Mouse (Mus musculus) G1E (cell line): Measurements from ENCODE around the gene Rtl8c. TPM values are rescaled to one million over a fixed set of nuclear protein-coding genes. Genes with fewer than 3 reads are reported as not detected.
"Not testable (repeated sequence)": the region's sequence is repeated elsewhere in the genome, so short reads cannot be mapped to it uniquely, and the experiment has no call there.

ENCODE experiments used
- ATAC-seq: 2 replicates; pipeline ENCODE4 v1.8.0; 2016; ENCODE audit warnings: mild to moderate bottlenecking; ENCODE audit not compliant: insufficient number of reproducible peaks, poor library complexity, low FRiP score, severe bottlenecking; ENCODE audit errors: extremely low read depth
- DNase-seq: peaks from one replicate; pipeline ENCODE4 v3.0.0; 2012; ENCODE audit warnings: low spot score
- H3K27me3 ChIP-seq: 2 replicates; pipeline ENCODE4 v1.6.1; 2012; ENCODE audit warnings: mild to moderate bottlenecking, low read length, inconsistent platforms; ENCODE audit not compliant: insufficient read depth
- H3K36me3 ChIP-seq: replicated peaks from 2 replicates; pipeline ENCODE3; 2012; ENCODE audit warnings: mild to moderate bottlenecking, inconsistent platforms
- H3K4me1 ChIP-seq: 2 replicates; pipeline ENCODE4 v1.6.1; 2012; ENCODE audit warnings: low read depth, low read length, inconsistent platforms, mixed read lengths; ENCODE audit not compliant: insufficient read depth
- H3K4me3 ChIP-seq: 2 replicates; pipeline ENCODE4 v1.5.1; 2012; ENCODE audit warnings: low read depth, mild to moderate bottlenecking, inconsistent platforms, low read length, moderate library complexity, mixed read lengths
- H3K9me3 ChIP-seq: replicated peaks from 2 replicates; pipeline ENCODE4 v1.6.1; 2012; ENCODE audit warnings: inconsistent platforms
- CTCF ChIP-seq: IDR thresholded peaks from 2 replicates; pipeline ENCODE4 v1.5.1; 2012; ENCODE audit warnings: low read depth, low read length, inconsistent platforms, mixed read lengths
- GATA1 ChIP-seq: IDR thresholded peaks from 2 replicates; pipeline ENCODE4 v1.6.1; 2012; ENCODE audit warnings: borderline replicate concordance, low read length, inconsistent platforms, mixed read lengths
- GATA2 ChIP-seq: IDR thresholded peaks from 2 replicates; pipeline ENCODE4 v1.6.1; 2012; ENCODE audit warnings: low read depth, low read length, inconsistent platforms, borderline replicate concordance
- POLR2AphosphoS5 ChIP-seq: IDR thresholded peaks from 2 replicates; pipeline ENCODE4 v1.6.1; 2012; ENCODE audit warnings: low read depth, low read length, inconsistent platforms; ENCODE audit not compliant: insufficient replicate concordance
- TAL1 ChIP-seq: conservative IDR thresholded peaks from 2 replicates; pipeline ENCODE4 v1.6.1; 2012; ENCODE audit warnings: low read depth, low read length, inconsistent platforms, mixed read lengths
- polyA plus RNA-seq: library from polyadenylated mRNA; stranded (reverse); fragments of >175 nt; gene quantifications from 2 replicates; pipeline ENCODE4 v1.2.3, GENCODE M21; 2012
- total RNA-seq, 2 experiments: library from RNA; stranded (forward) in 1 of 2; stranded (reverse) in 1 of 2; fragments of 200-1000 nt in 1 of 2; fragments of >200 nt in 1 of 2; fragmentation: Nextera tagmentation in 1 of 2; gene quantifications; 2 replicates each; pipeline ENCODE4 v1.2.3; 2014 to 2017

Gene Rtl8c
- total RNA-seq (2014; fragmentation: Nextera tagmentation) (not detected in 2 replicates), total RNA-seq (2017) (not detected in 2 replicates), polyA plus RNA-seq (not detected in 2 replicates)

- Histone ChIP-seq H3K27me3 (no peaks in the 10 kb centered on the region), H3K4me3 (no peak within 1 kb of the TSS), H3K9me3 (no peaks in the 10 kb centered on the region), H3K36me3 (no peaks in the 10 kb centered on the region), H3K4me1 (no peaks in the 10 kb centered on the region)
- TF ChIP-seq GATA1 = no peak
- no peak for TF ChIP-seq GATA2
- TF ChIP-seq TAL1 = no peak
- TF ChIP-seq CTCF = no peak
- TF ChIP-seq POLR2AphosphoS5 = no peak
- DNase-seq = no peak
- no peak for ATAC-seq
These were observed at the start of gene Rtl8c for GRCm38 (mm10) chrX:53607242-53608121. Gene Rtl8c (plus strand): TSS chrX:53608032.

GRCm38 (mm10) chrX:53579311-53579710 is 28.5 kb upstream of the Rtl8c start:
- H3K9me3 ChIP-seq = no peaks in the 10 kb centered on the region
- no peaks in the 10 kb centered on the region for H3K4me1 ChIP-seq
- TF ChIP-seq POLR2AphosphoS5 (no peak), GATA2 (no peak), TAL1 (no peak), CTCF (no peak), GATA1 (no peak)
- no peak for ATAC-seq
- DNase-seq = no peak
- H3K27me3 ChIP-seq = no peaks in the 10 kb centered on the region
- no peak overlapping the region for H3K4me3 ChIP-seq
- H3K36me3 ChIP-seq = no peaks in the 10 kb centered on the region

GRCm38 (mm10) chrX:53581407-53581806 is 26.4 kb upstream of the Rtl8c start:
- not testable (repeated sequence) for ATAC-seq, H3K4me1 ChIP-seq

GRCm38 (mm10) chrX:53583404-53583803 is 24.4 kb upstream of the Rtl8c start:
- ATAC-seq, H3K4me3 ChIP-seq, DNase-seq, H3K36me3 ChIP-seq, H3K9me3 ChIP-seq, H3K27me3 ChIP-seq, H3K4me1 ChIP-seq: not testable (repeated sequence)

More at GRCm38 (mm10) chrX:53581407-53581806, 26.4 kb upstream of the Rtl8c start:
- H3K9me3 ChIP-seq, H3K36me3 ChIP-seq, DNase-seq, H3K27me3 ChIP-seq, H3K4me3 ChIP-seq: not testable (repeated sequence)

GRCm38 (mm10) chrX:53599993-53600392 is 7.8 kb upstream of the Rtl8c start:
- H3K4me3 ChIP-seq, H3K9me3 ChIP-seq, DNase-seq, ATAC-seq, H3K36me3 ChIP-seq, H3K4me1 ChIP-seq, H3K27me3 ChIP-seq: not testable (repeated sequence)

- not testable (repeated sequence) for ATAC-seq, DNase-seq, H3K4me3 ChIP-seq, H3K4me1 ChIP-seq, H3K9me3 ChIP-seq, H3K36me3 ChIP-seq, H3K27me3 ChIP-seq
These were observed 1.7 kb upstream of the Rtl8c start for GRCm38 (mm10) chrX:53606176-53606575.

- TF ChIP-seq POLR2AphosphoS5 = no peak
- TF ChIP-seq TAL1 = no peak
- TF ChIP-seq GATA1 = no peak
- no peak for TF ChIP-seq CTCF
- TF ChIP-seq GATA2 = no peak
- Histone ChIP-seq H3K4me1 (no peaks in the 10 kb centered on the region), H3K36me3 (no peaks in the 10 kb centered on the region), H3K27me3 (no peaks in the 10 kb centered on the region), H3K9me3 (no peaks in the 10 kb centered on the region), H3K4me3 (no peak overlapping the region)
- ATAC-seq (no peak), DNase-seq (no peak)
These were observed 436 bp downstream of the Rtl8c start for GRCm38 (mm10) chrX:53608122-53608813.

GRCm38 (mm10) chrX:53608879-53609278 is 1.0 kb downstream of the Rtl8c start, which contains the start of gene Gm14597:
Gene Gm14597 (minus strand): TSS chrX:53608979.
- DNase-seq, H3K4me3 ChIP-seq, H3K9me3 ChIP-seq, H3K4me1 ChIP-seq, H3K27me3 ChIP-seq, H3K36me3 ChIP-seq, ATAC-seq: not testable (repeated sequence)
